17 mouse cellular contexts compared by ENCODE assay signal in the genomic region with DNA sequence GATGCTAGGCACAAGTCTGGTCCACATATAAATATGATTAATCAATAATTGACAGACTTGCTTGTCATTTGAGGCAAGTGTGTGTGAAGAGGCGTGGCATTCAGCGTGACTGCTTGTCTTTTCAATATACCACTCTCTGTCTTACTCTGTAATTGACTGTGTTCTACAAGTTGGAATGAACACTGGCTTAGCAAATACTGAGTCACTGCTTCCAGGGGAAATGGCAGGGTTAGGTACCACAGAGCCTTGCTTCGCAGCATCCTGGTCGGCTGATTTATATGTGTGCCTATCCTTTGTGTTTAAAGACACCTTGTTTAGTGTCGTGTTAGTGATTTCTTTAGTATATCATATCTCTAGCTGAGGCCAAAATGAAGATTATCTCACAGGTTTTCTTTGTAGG. TPM values are rescaled to one million over a fixed set of nuclear protein-coding genes. Genes with fewer than 3 reads are reported as not detected.
DNase-seq lines count a peak whose midpoint lies in the region; ATAC-seq and TF ChIP-seq lines count a peak whose summit lies in the region.
"Had no signal": no experiment of that assay in that cellular context is flagged by ENCODE, and none has a peak within 500 bp of the region (broad histone marks: within the 10 kb centered on the region; RNA-seq: fewer than 3 reads in every experiment).

No protein-coding gene starts in this region.

- no peak overlapping the region for H3K4me3 ChIP-seq in neural tube, embryonic 15.5 days (replicated peaks)
- H3K4me3 ChIP-seq in intestine, postnatal 0 days (ENCODE audit: low read depth, low read length) = no peak overlapping the region
- H3K4me3 ChIP-seq: forebrain, embryonic 12.5 days; hindbrain, embryonic 15.5 days; midbrain, embryonic 13.5 days had no signal

- no peaks in the 10 kb centered on the region for H3K9me3 ChIP-seq in neural tube, embryonic 15.5 days (replicated peaks)
- no peaks in the 10 kb centered on the region for H3K9me3 ChIP-seq in intestine, postnatal 0 days (ENCODE audit: control insufficient read depth)
- H3K9me3 ChIP-seq: forebrain, embryonic 12.5 days; hindbrain, embryonic 15.5 days; midbrain, embryonic 13.5 days had no signal

- H3K4me1 ChIP-seq in neural tube, embryonic 15.5 days = peaks cover 35% of the 10 kb centered on the region
- peaks cover 22% of the 10 kb centered on the region for H3K4me1 ChIP-seq in intestine, postnatal 0 days (replicated peaks; ENCODE audit: control insufficient read depth, insufficient read depth, low read length)

- H3K4me2 ChIP-seq in neural tube, embryonic 15.5 days = peak overlapping the region; percentile 81; the same call in 1 of the 2 replicates
- peak overlapping the region; percentile 80; the same call in 1 of the 2 replicates for H3K4me2 ChIP-seq in intestine, postnatal 0 days (replicated peaks; ENCODE audit: low read depth)
- H3K4me2 ChIP-seq: forebrain, embryonic 12.5 days had no signal

- no peak overlapping the region for H3K27ac ChIP-seq in neural tube, embryonic 15.5 days (replicated peaks)
- no peak overlapping the region for H3K27ac ChIP-seq in intestine, postnatal 0 days (ENCODE audit: low read depth, low read length)
- H3K27ac ChIP-seq: forebrain, embryonic 12.5 days; hindbrain, embryonic 15.5 days; midbrain, embryonic 13.5 days had no signal

- TF ChIP-seq CTCF in intestine, postnatal 0 days (IDR thresholded peaks at IDR 0.05; ENCODE audit: low read depth) = no peak

- 82% methylated on average over 5 of the region's 5 CpGs for WGBS in neural tube, embryonic 15.5 days
- WGBS in intestine, postnatal 0 days = 54% methylated on average over 5 of the region's 5 CpGs

- ATAC-seq in neural tube, embryonic 15.5 days (ENCODE audit: low FRiP score) = no peak
- ATAC-seq in intestine, postnatal 0 days = no peak
- ATAC-seq: midbrain, embryonic 13.5 days had no signal

- DNase-seq in heart, adult 11 months = peak; percentile 62
- no peak for DNase-seq in heart, postnatal 36 days
- DNase-seq in neural tube, embryonic 10.5 days (ENCODE audit: extremely low spot score, low spot score) = no peak
- peak; percentile 15 for DNase-seq in naive thymus-derived CD4-positive, alpha-beta T cell, adult 2 months (ENCODE audit: low read depth)
- DNase-seq in cerebellum, adult 8-10 months = no peak
- DNase-seq in layer of hippocampus, adult 18-20 months (ENCODE audit: low spot score in 2 of 2) = no peak
- DNase-seq: cerebellum, adult 9-10 months; heart, postnatal 14 days; kidney, postnatal 4 days; lung, postnatal 36 days; right cerebral cortex, postnatal 14 days; thymus, postnatal 14 days had no signal

- intact Hi-C loops in heart, postnatal 36 days (cut with DNase I) = no loop called here

- H3K9ac ChIP-seq in neural tube, embryonic 15.5 days (replicated peaks) = no peak overlapping the region
- H3K9ac ChIP-seq in intestine, postnatal 0 days (ENCODE audit: low read depth, low read length) = no peak overlapping the region
- H3K9ac ChIP-seq: forebrain, embryonic 12.5 days; hindbrain, embryonic 15.5 days; midbrain, embryonic 13.5 days had no signal

- no peaks in the 10 kb centered on the region for H3K36me3 ChIP-seq in neural tube, embryonic 15.5 days
- no peaks in the 10 kb centered on the region; the same call in 1 of the 2 replicates for H3K36me3 ChIP-seq in intestine, postnatal 0 days (ENCODE audit: control insufficient read depth, insufficient read depth)
- H3K36me3 ChIP-seq: forebrain, embryonic 12.5 days; hindbrain, embryonic 15.5 days; midbrain, embryonic 13.5 days had no signal

- H3K27me3 ChIP-seq in neural tube, embryonic 15.5 days (replicated peaks) = no peaks in the 10 kb centered on the region
- H3K27me3 ChIP-seq in intestine, postnatal 0 days (replicated peaks; ENCODE audit: control insufficient read depth, insufficient read depth, low read length) = no peaks in the 10 kb centered on the region
- H3K27me3 ChIP-seq: forebrain, embryonic 12.5 days; hindbrain, embryonic 15.5 days had no signal

RNA-seq across cellular contexts. Expression of gene Bmp2k, which starts 3.0 kb away (rescaled TPM):
- total RNA-seq in heart, postnatal 36 days (2021) = 1 to 10 TPM; 8.9 to 9.1 TPM
- polyA plus RNA-seq in neural tube, embryonic 15.5 days (2015; fragmentation: Nextera tagmentation; extraction: Ambion mirVana) = 7.8 and 10.9 TPM in 2 replicates
- 21.2 and 23.8 TPM in 2 replicates for polyA plus RNA-seq in intestine, postnatal 0 days (2015; fragmentation: Nextera tagmentation; extraction: Ambion mirVana)
- 10 to 100 TPM; 13.5 to 14.1 TPM for total RNA-seq in layer of hippocampus, adult 18-20 months (2021)

Comparison
In these comparisons a context has a peak if more than half of its experiments do, and no peak if none do; other contexts are left out.
1. DNase-seq: peak in heart, adult 11 months (single experiment) and naive thymus-derived CD4-positive, alpha-beta T cell, adult 2 months (single experiment); none in heart, postnatal 36 days (0 of 2), neural tube, embryonic 10.5 days (single experiment), cerebellum, adult 8-10 months (single experiment) and layer of hippocampus, adult 18-20 months (0 of 2).